Mouse (Mus musculus): Measurements from ENCODE around the gene Ccdc124. TPM values are rescaled to one million over a fixed set of nuclear protein-coding genes. Genes with fewer than 3 reads are reported as not detected.

Ccdc124 gene
- polyA plus RNA-seq, 1 experiment from 2014 or later = 109 TPM

DNA sequence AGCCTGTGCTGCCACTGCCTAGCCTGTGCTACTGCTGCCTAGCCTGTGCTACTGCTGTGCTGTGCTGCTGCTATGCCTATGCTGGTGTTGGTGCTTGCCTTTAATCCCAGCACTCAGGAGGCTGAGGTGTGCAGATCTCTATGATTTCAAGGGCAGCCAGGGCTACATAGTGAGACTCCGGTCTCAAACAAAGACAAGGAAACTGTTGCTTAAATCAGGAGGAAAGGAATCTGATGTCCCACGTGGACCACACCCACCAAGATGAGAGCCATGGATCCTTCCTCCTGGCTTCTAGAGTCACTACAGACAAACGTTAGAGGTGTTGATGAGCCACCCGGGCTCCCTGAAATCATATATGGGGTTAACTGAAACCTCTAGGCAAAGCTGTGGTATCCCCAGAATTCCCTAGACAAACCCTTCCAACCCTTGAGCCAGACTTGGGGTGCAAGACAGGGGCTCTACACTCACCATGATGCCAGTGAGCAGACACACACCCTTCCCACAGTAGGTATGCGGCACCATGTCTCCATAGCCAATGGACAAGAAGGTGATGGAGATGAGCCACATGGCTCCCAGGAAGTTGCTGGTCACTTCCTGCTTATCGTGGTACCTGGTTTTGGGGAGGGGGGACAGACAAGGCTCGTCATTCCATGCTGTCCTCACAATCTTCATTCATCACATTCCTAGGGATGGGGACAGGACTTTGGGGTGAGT is 23.4 kb downstream of the Ccdc124 start:
- Histone ChIP-seq H3K4me2 (no peak overlapping the region), H3K27ac (ENCODE audit: low read depth, low read length) (no peak overlapping the region), H3K9me3 (replicated peaks; ENCODE audit: control insufficient read depth, low read length) (no peaks in the 10 kb centered on the region), H3K27me3 (ENCODE audit: control insufficient read depth, insufficient read depth, low read length) (peaks cover 27% of the 10 kb centered on the region), H3K4me1 (ENCODE audit: control insufficient read depth, insufficient read depth, low read length) (no peaks in the 10 kb centered on the region), H3K4me3 (ENCODE audit: low read depth, low read length) (no peak overlapping the region), H3K36me3 (ENCODE audit: control insufficient read depth, insufficient read depth, low read length) (no peaks in the 10 kb centered on the region), H3K9ac (ENCODE audit: low read depth, low read length) (no peak overlapping the region)
- 66% methylated on average over 7 of the region's 7 CpGs for WGBS (ENCODE audit: insufficient replicate concordance)
- no peak for ATAC-seq (replicated peaks; ENCODE audit: insufficient number of reproducible peaks, low FRiP score, low TSS enrichment)

DNA sequence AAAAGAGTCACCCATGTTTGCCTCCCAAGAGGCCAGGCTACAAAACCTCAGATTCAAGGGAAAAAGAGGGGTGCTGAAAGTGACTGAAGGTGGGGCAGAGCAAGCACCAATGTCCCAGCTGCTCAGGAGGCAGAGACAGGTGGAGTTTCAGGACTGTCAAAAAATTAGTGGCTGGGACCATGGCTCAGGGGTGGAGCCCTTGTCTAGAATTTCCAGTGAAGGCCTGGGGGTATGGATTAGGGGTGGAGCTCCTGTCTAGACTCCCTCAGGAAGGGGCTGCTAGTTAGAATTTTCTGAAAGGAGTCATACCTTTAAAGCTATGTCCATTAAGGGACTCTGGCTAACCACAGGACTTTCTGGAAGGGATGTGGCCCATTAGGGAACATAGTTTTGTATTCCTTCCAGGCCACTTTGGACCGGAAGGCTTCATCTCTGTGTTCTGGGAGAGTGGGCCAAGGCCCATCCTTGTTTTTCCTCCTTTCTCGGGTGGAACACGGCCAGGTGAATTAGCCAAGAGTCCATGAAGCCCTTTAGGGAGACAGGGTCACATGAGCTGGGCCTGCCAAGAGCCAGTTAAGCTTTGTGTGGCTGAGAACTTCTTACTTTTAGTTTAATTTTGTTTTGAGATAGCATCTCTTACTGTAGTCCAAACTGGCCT is 24.3 kb downstream of the Ccdc124 start:
- WGBS (ENCODE audit: insufficient replicate concordance) = 87% methylated on average over 3 of the region's 3 CpGs
- H3K9ac ChIP-seq (ENCODE audit: low read depth, low read length) = no peak overlapping the region

DNA sequence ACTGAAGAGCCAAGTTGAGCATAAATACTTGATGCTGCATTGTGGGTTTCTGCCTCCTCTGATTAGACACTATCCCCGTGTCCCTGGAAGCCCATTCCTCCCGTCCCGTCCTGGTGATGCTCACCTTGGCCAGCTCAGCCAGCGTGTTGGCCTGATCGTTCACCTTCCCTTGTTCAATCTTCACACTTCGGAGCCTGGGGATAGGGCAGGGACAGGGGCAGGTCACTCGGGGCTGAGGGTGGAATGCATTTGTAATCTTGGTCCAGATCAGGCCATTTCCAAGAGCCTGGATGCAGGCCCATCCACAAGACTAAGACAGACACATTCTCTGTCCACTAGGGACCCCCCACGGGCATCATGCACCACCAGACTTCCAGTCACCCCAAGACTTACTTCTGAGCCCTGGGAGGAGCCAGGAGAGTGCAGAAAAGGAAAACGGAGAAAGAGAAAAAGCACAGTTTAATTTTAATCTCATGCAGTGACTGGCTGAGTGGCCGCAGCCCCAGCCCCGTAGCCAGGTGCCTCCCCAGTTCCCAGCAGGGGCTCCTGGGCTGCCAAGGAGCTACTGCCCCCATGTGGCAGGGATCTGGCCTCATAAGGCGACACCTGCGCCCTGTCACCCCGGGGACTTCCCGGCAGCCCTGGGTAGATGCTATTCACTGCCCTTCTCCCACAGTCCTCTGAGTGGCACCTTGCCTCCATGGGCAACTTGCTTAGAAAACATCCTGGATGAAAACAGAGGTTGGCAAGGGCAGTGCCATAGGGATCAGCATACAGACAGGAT is 27.2 kb downstream of the Ccdc124 start:
- Histone ChIP-seq H3K27me3 (ENCODE audit: control insufficient read depth, insufficient read depth, low read length) (peaks cover 33% of the 10 kb centered on the region), H3K27ac (ENCODE audit: low read depth, low read length) (no peak overlapping the region), H3K4me1 (ENCODE audit: control insufficient read depth, insufficient read depth, low read length) (no peaks in the 10 kb centered on the region; the same call in 1 of the 2 replicates), H3K4me3 (ENCODE audit: low read depth, low read length) (no peak overlapping the region), H3K4me2 (no peak overlapping the region), H3K36me3 (ENCODE audit: control insufficient read depth, insufficient read depth, low read length) (no peaks in the 10 kb centered on the region), H3K9ac (ENCODE audit: low read depth, low read length) (no peak overlapping the region), H3K9me3 (replicated peaks; ENCODE audit: control insufficient read depth, low read length) (no peaks in the 10 kb centered on the region)
- ATAC-seq (replicated peaks; ENCODE audit: insufficient number of reproducible peaks, low FRiP score, low TSS enrichment) = no peak
- 48% methylated on average over 15 of the region's 15 CpGs for WGBS (ENCODE audit: insufficient replicate concordance)

More for the DNA sequence above, 24.3 kb downstream of the Ccdc124 start:
- Histone ChIP-seq H3K4me1 (ENCODE audit: control insufficient read depth, insufficient read depth, low read length) (no peaks in the 10 kb centered on the region), H3K4me2 (no peak overlapping the region), H3K9me3 (replicated peaks; ENCODE audit: control insufficient read depth, low read length) (no peaks in the 10 kb centered on the region), H3K27me3 (ENCODE audit: control insufficient read depth, insufficient read depth, low read length) (peaks cover 21% of the 10 kb centered on the region), H3K4me3 (ENCODE audit: low read depth, low read length) (no peak overlapping the region), H3K36me3 (ENCODE audit: control insufficient read depth, insufficient read depth, low read length) (no peaks in the 10 kb centered on the region), H3K27ac (ENCODE audit: low read depth, low read length) (no peak overlapping the region)
- no peak for ATAC-seq (replicated peaks; ENCODE audit: insufficient number of reproducible peaks, low FRiP score, low TSS enrichment)

DNA sequence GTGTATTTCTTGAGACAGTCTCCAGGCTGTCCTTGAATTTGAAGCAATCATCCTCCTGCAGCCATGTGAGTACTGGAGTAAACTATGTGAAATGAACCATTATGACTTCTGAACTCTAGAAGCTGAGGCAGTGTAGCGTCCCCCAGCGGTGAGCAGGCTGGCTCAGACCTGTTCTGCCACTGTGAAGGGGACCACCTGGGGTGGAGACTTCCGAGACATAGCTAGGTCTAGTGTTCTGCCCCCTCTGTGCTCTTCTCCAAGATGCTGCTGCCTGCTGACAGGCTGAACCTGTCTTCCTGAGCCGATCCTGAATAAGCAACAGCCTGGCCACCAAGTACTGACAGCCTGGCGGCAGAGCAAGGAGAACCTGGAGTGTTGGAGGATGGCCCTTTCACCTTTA is 28.6 kb downstream of the Ccdc124 start:
- no peaks in the 10 kb centered on the region for H3K9me3 ChIP-seq (replicated peaks; ENCODE audit: control insufficient read depth, low read length)
- no peaks in the 10 kb centered on the region for H3K36me3 ChIP-seq (ENCODE audit: control insufficient read depth, insufficient read depth, low read length)
- no peak overlapping the region for H3K9ac ChIP-seq (ENCODE audit: low read depth, low read length)
- peaks cover 31% of the 10 kb centered on the region for H3K27me3 ChIP-seq (ENCODE audit: control insufficient read depth, insufficient read depth, low read length)
- no peak for ATAC-seq (replicated peaks; ENCODE audit: insufficient number of reproducible peaks, low FRiP score, low TSS enrichment)
- H3K27ac ChIP-seq (ENCODE audit: low read depth, low read length) = no peak overlapping the region
- H3K4me2 ChIP-seq = no peak overlapping the region
- H3K4me3 ChIP-seq (ENCODE audit: low read depth, low read length) = no peak overlapping the region
- WGBS (ENCODE audit: insufficient replicate concordance) = 33% methylated on average over 5 of the region's 5 CpGs
- no peaks in the 10 kb centered on the region; the same call in 1 of the 2 replicates for H3K4me1 ChIP-seq (ENCODE audit: control insufficient read depth, insufficient read depth, low read length)

DNA sequence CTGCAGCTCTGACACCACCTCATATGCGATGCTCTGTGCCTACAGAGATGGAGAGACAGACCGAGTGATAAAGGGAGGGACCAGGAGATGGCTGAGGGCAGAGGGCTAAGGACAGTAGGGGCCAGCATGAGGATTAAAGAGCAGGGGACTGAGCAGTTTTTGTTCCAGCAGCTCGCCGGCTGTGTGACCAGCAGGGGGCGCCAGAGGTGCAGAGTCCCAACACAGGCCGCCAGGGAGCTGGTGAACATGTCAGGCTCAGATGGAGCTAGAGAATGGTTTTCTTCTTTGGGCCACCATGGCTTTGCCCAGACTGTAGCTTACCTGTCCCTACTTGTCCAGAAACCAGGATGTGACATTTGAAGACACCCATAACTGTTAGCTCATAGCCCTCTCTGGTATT is 29.2 kb downstream of the Ccdc124 start:
- 2% methylated on average over 6 of the region's 6 CpGs for WGBS (ENCODE audit: insufficient replicate concordance)
- peak overlapping the region; percentile 76; the same call in 1 of the 2 replicates for H3K27ac ChIP-seq (ENCODE audit: low read depth, low read length)
- no peaks in the 10 kb centered on the region; the same call in 1 of the 2 replicates for H3K4me1 ChIP-seq (ENCODE audit: control insufficient read depth, insufficient read depth, low read length)
- no peaks in the 10 kb centered on the region for H3K9me3 ChIP-seq (replicated peaks; ENCODE audit: control insufficient read depth, low read length)
- no peaks in the 10 kb centered on the region for H3K36me3 ChIP-seq (ENCODE audit: control insufficient read depth, insufficient read depth, low read length)
- H3K27me3 ChIP-seq (ENCODE audit: control insufficient read depth, insufficient read depth, low read length) = peaks cover 30% of the 10 kb centered on the region
- H3K9ac ChIP-seq (ENCODE audit: low read depth, low read length) = peak overlapping the region; percentile 60
- ATAC-seq (replicated peaks; ENCODE audit: insufficient number of reproducible peaks, low FRiP score, low TSS enrichment) = no peak
- H3K4me2 ChIP-seq = no peak overlapping the region
- no peak overlapping the region for H3K4me3 ChIP-seq (ENCODE audit: low read depth, low read length)

DNA sequence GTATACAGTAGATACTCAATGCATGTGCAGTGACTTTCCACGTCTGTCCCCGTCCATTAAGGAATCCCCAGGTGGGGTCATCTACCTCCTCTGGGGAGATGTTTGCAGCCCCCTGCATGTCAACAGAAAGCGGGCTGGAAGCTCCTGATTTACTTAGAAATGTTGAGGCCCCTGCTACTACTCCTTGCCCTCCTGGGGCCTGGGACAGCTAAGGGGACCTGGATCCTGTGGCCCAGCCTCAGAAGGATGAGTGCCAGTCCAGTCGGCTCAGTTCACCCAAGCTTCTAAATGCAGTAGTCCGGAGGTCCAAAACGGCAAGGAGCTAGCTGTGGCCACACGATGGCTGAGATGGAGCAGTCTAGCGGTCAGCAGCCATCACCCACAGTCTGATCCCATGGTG is 29.8 kb downstream of the Ccdc124 start:
- H3K4me3 ChIP-seq (ENCODE audit: low read depth, low read length) = no peak overlapping the region
- H3K9me3 ChIP-seq (replicated peaks; ENCODE audit: control insufficient read depth, low read length) = no peaks in the 10 kb centered on the region
- peaks cover 30% of the 10 kb centered on the region for H3K27me3 ChIP-seq (ENCODE audit: control insufficient read depth, insufficient read depth, low read length)
- H3K9ac ChIP-seq (ENCODE audit: low read depth, low read length) = peak overlapping the region; percentile 60
- H3K4me1 ChIP-seq (ENCODE audit: control insufficient read depth, insufficient read depth, low read length) = no peaks in the 10 kb centered on the region; the same call in 1 of the 2 replicates
- no peak overlapping the region for H3K4me2 ChIP-seq
- H3K27ac ChIP-seq (ENCODE audit: low read depth, low read length) = peak overlapping the region; percentile 76
- 78% methylated on average over 8 of the region's 8 CpGs for whole genome bisulfite sequencing (ENCODE audit: insufficient replicate concordance)
- H3K36me3 ChIP-seq (ENCODE audit: control insufficient read depth, insufficient read depth, low read length) = no peaks in the 10 kb centered on the region
- no peak for ATAC-seq (replicated peaks; ENCODE audit: insufficient number of reproducible peaks, low FRiP score, low TSS enrichment)

DNA sequence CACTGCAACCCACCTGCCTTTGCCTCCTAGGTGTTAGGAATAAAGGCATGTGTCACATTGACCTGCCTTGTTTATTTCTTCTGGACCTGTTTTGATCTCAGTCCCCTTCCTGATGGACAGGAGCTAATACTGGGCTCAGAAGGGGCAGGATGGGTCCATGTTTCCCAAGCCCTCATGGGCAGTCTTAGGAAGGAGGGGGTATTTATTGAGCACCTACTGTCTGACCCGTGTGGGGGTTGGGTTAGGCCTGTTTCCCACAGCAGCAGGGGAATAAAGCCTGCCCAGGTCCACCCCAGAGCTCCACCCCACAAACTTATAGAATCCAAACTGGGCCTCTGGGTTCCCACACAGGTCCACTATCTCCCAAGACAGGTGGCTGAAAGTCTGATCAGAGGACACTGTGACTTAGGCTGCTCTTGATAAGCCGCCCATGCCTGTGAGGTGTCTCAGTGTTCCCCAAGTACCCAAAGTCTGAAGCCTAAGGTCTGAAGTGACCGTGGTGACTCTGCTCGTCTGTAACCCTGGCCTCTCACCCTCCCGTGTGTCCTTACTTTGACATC is 30.4 kb downstream of the Ccdc124 start:
- peak; percentile 9; the same call in 1 of the 2 replicates for ATAC-seq (replicated peaks; ENCODE audit: insufficient number of reproducible peaks, low FRiP score, low TSS enrichment)
- no peaks in the 10 kb centered on the region for H3K36me3 ChIP-seq (ENCODE audit: control insufficient read depth, insufficient read depth, low read length)
- H3K9ac ChIP-seq (ENCODE audit: low read depth, low read length) = peak overlapping the region; percentile 54; the same call in 1 of the 2 replicates
- H3K27ac ChIP-seq (ENCODE audit: low read depth, low read length) = peak overlapping the region; percentile 76
- no peak overlapping the region for H3K4me3 ChIP-seq (ENCODE audit: low read depth, low read length)
- peaks cover 26% of the 10 kb centered on the region for H3K27me3 ChIP-seq (ENCODE audit: control insufficient read depth, insufficient read depth, low read length)
- no peaks in the 10 kb centered on the region for H3K9me3 ChIP-seq (replicated peaks; ENCODE audit: control insufficient read depth, low read length)
- H3K4me2 ChIP-seq = peak overlapping the region; percentile 49
- peaks cover 4% of the 10 kb centered on the region for H3K4me1 ChIP-seq (ENCODE audit: control insufficient read depth, insufficient read depth, low read length)
- WGBS (ENCODE audit: insufficient replicate concordance) = 76% methylated on average over 5 of the region's 5 CpGs

DNA sequence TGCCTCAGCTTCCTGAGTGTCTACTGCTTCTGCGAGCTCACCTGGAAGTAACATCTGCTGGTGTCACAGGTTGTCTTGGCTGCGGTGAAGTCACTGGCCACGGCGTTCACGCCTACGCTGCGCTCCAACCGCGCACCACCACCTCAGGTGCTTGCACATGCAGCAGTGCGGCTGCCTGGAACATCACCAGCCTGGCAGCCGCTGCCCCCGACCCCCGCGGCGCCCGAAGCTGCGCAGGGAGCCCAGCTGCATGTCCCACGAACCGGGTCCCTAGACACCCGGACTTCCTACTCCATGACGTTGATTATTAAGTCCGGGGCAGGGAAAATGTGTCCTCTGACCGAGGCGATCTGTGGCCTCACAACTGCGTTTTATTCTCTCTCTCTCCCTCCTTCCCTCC is 31.3 kb downstream of the Ccdc124 start:
- H3K36me3 ChIP-seq (ENCODE audit: control insufficient read depth, insufficient read depth, low read length) = no peaks in the 10 kb centered on the region
- H3K9me3 ChIP-seq (replicated peaks; ENCODE audit: control insufficient read depth, low read length) = no peaks in the 10 kb centered on the region
- 62% methylated on average over 25 of the region's 25 CpGs for WGBS (ENCODE audit: insufficient replicate concordance)
- peak overlapping the region; percentile 49 for H3K4me2 ChIP-seq
- ATAC-seq (replicated peaks; ENCODE audit: insufficient number of reproducible peaks, low FRiP score, low TSS enrichment) = no peak
- H3K27me3 ChIP-seq (ENCODE audit: control insufficient read depth, insufficient read depth, low read length) = peaks cover 25% of the 10 kb centered on the region
- H3K4me3 ChIP-seq (ENCODE audit: low read depth, low read length) = no peak overlapping the region
- H3K9ac ChIP-seq (ENCODE audit: low read depth, low read length) = peak overlapping the region; percentile 22
- H3K4me1 ChIP-seq (ENCODE audit: control insufficient read depth, insufficient read depth, low read length) = peaks cover 4% of the 10 kb centered on the region
- H3K27ac ChIP-seq (ENCODE audit: low read depth, low read length) = peak overlapping the region; percentile 76; the same call in 1 of the 2 replicates

Data from heart, embryonic 11.5 days (tissue).